Mouse (Mus musculus): ENCODE data around the gene Umodl1. TPM values are rescaled to one million over a fixed set of nuclear protein-coding genes. Genes with fewer than 3 reads are reported as not detected.

The Umodl1 gene
- total RNA-seq (2015; ENCODE audit: low replicate concordance) (not detected in 2 replicates), total RNA-seq (2017; ENCODE audit: low replicate concordance) (not detected in 2 replicates)

DNA sequence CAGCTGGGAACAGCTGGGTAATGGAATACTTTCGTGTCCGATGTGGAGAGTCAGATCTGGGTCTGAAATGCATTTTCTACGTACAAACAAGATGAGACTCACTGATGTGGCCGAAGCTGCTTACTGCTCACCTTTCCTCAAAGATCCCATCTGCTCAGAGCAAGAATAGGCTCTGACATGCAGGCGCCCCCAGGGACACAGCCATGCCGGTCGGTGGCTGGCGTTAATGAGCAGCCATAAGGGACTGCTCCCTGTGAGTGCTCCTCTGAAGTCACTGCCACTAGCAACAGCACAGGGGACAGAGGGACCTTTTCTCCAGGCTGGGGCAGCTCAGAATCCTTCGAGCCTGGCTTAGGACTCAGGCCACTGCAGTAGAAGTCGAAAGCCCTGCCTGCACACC is at the start of gene Umodl1:
Gene Umodl1, plus strand, starts transcription at position 301 of the 400 bp plus-strand sequence.
- ATAC-seq (replicated peaks; ENCODE audit: low FRiP score, poor library complexity, severe bottlenecking) = no peak

DNA sequence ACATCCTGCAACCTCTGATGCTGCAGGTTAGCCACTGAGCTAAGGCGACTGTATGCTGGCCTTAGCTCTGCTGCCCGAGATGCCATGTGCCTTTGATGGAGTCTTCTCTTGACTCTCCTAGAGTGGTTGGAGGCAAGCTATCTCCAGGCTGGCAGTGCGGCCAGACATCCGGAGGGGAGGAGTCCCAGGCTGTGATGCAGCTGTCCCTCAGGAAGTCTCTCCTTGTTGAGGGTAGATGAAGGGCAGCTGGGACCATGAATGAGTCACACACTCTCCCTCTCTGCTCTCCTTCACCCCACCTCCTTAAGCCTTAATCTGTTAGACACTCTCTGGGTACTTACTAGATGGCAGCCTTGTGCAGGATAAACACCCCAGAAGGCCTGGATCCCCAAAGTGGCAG is 46.9 kb upstream of the Umodl1 start:
- ATAC-seq (replicated peaks; ENCODE audit: low FRiP score, poor library complexity, severe bottlenecking) = no peak

DNA sequence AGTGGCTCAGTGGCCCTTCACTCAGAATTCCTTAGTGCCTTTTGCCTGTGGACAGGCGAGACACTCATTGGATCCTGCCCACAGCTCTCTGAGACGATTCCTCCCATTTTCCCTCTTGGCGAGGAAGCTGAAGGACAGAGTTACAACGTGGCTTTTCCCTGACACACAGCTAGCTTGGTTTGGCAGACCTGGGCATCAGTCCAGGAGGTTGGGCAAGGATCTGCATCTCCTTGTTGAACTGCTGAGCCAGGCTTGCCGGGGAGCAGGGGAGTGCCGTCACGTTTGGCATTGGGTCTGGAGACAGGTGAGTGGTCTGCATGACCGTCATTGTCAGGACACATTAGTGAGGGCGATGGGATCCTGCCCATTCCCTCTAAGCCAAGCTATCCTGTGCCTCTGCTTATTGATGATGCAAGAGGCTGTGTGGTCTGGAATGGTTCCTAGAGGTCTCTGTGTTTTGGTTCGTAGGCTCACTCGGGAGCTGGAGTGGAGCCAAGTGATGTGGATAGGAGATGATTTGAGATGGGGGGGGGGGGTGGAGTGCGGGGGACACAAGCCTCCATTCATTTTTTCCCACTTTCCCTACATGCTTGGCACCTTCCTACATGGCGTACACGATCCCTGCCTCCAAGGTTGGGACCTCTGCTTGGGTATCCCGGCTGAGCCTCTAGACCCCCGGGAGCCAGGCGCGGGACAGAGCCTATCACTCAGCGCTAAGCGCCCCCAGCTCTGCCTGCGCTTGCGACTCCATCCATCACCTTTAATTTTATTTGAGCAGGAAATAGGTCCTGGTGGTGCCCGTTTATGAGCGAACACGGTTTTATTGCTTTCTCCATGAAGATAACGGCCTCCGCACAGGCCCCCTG is 43.3 kb upstream of the Umodl1 start:
- no peak for ATAC-seq (replicated peaks; ENCODE audit: low FRiP score, poor library complexity, severe bottlenecking)

DNA sequence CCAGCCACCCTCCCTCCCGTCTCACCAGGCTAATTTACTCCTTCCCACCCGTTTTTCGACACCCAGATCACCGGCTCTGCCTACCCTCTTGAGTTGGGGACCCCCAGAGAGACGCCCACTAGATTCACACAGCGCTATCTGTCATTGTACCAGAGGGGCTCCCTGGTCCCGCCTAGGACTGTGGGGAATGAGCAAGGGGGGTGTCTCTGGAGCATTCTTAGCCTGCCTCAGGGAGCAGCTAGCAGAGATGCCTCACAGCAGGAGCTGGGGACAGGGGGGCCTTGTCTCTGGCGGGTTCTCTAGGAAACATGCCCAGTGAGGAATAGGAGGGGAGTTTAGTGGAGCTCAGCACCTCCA is 42.7 kb upstream of the Umodl1 start:
- ATAC-seq (replicated peaks; ENCODE audit: low FRiP score, poor library complexity, severe bottlenecking) = no peak

DNA sequence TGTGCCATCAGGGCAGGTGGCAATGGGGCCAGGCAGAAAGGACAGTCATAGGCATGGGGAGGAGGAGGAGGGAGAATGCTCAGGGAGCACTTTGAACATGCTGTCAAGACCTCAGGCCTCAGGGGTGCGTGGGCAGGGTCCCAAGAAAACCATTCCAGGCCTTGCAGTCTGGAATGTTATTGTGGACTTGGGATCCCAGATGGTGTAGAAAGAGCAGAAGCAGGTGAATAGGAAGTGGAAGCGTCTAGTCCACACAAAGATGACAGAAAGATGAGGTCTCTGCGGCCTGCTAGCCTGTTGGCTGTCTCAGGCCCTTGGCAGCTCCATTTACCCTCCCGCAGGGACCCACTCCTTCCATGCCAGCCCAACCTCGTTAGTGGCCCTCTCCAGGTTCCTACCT is 41.9 kb upstream of the Umodl1 start:
- no peak for ATAC-seq (replicated peaks; ENCODE audit: low FRiP score, poor library complexity, severe bottlenecking)

DNA sequence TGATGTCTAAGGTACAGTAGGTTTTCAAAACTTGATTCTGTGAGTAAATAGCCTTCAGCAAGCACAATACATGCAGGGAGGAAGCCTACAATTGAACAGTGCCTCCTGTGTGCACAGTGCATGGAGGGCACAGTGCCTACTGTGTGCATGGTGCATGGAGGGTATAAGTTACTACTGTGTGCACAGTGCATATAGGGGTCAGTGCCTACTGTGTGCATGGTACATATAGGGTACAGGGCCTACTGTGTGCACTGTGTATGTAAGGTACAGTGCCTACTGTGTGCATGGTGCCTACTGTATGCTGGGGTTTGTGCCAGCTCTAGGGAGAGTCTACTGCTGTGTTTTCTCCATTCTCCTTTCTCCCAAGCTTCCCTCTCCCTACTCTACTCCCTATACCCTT is 40.2 kb upstream of the Umodl1 start:
- ATAC-seq (replicated peaks; ENCODE audit: low FRiP score, poor library complexity, severe bottlenecking) = no peak

DNA sequence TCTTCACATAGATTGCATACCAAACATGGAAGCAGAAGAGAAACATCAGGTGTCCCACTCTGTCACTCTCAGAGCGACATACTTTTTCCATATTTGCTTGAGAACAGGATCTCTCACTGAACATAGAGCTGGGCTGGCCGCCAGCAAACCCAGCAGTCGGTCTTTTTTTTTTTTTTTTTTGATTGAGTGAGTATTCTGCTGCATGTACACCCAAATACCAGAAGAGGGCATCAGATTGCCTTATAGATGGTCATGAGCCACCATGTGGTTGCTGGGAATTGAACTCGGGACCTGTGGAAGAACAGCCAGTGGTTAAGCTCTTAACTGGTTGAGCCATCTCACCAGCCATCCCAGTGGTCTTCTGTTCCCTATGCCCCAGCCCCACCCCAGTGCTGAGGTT is 30.9 kb upstream of the Umodl1 start:
- ATAC-seq (replicated peaks; ENCODE audit: low FRiP score, poor library complexity, severe bottlenecking) = no peak

DNA sequence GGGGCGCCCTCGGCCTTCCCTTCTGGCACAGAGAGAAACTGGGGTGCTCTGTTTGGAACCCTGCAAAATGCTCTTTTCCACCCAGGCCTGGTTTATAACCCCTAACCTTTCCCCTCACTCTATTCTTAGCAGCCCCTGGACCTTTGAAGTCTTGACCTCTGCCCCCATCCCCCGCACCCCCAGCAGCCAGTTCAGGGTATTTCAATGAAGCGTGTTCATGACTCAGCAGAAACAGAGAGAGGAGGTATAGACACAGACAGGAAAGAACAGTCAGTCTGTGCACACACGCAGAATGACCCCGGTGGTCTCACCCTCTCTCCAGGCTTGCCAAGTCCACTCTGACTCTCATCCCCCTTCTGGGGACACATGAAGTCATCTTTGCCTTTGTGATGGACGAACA is 23.6 kb upstream of the Umodl1 start:
- no peak for ATAC-seq (replicated peaks; ENCODE audit: low FRiP score, poor library complexity, severe bottlenecking)

DNA sequence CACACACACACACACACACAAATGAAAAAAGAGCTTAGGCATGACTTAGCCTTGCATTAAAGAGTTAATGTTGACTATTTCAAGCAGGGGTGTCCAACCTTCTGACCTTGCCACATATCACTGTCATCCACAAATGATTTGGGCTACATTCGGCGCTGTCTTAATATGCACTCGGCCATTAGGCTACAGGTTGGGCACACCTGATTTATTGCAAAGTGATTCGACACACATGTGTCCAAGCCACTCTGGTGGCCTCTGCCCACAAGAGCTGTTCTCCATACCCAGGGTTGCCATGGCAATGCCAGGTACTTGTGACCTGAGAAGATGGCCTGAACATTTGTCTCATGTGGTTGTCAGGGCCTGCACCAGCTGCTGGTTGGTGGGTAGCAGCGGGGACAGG is 21.6 kb upstream of the Umodl1 start:
- no peak for ATAC-seq (replicated peaks; ENCODE audit: low FRiP score, poor library complexity, severe bottlenecking)

DNA sequence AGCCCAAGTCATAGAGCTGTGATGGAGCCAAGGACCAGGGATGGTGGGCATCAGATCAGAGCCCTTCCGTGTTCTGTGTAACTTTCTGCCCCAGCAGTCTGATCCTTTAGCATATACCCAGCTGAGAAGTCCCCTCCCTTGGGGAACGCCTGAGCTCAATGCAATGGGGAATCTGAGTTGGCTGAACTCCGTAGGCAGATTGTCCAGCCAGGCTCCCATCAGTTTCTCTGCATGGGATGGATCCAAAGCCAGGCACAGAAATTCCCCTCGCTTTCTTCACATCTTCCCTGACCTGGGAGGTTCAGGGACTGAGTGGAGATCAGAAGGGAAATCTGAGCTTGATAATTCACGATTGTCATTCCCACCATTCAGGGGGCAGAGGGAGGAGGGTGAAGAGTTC is 19.1 kb upstream of the Umodl1 start:
- ATAC-seq (replicated peaks; ENCODE audit: low FRiP score, poor library complexity, severe bottlenecking) = no peak

DNA sequence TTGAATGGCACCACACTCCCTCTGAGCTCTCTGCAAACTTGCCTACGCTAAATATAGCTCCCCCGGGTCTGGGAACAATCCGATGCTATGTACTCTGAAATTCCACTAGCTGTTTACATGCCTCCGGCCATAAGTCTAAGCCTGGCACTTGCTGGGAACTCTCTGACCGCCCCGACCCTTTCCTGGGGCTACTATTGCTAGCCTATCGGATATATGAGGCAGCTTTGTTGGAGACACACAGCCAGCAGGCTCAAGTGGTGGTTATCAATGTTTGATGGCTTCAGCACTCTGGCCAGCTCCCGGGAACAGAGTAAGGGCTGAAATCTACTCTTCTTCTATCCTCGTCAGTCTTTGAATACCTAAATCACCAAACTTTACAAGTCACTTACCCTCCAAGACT is 15.9 kb upstream of the Umodl1 start:
- ATAC-seq (replicated peaks; ENCODE audit: low FRiP score, poor library complexity, severe bottlenecking) = no peak

DNA sequence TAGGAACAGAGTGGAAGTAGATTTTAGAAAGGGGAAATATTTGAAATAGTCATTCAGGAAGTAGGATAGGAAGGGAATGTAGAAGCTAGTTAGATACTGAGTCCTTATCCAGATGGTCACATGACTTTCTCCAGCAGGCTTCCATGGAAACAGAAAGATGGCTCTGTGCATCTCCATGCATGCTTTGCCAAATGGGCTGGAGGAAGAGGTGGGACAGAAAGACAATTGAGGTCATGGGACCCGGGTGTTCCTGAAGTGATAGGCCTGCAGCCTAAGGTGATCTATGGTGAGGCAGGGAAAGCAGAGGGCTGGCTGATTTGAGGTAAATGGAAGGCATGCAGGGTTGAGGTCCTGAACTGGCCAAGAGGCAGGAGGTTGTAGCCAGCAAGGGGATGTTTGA is 6.1 kb upstream of the Umodl1 start:
- ATAC-seq (replicated peaks; ENCODE audit: low FRiP score, poor library complexity, severe bottlenecking) = no peak

DNA sequence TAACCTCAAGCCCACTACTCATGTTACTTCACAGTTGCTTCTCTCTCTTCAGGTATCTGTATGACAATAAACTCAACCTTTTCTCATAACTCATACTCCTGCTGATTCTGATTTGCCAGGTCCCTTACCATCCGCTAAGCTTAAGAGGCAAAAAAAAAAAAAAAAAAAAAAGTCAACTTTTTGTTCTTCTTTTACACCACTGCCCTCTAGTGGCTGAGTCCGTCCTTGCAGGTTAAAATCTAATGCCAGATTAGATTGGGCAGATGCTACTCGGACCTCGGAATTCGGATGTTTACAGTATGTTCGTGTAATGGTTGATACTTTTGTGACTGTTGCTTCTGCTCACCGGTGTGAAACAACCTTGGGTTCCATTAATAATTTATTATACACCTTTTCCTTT is 3.7 kb upstream of the Umodl1 start:
- no peak for ATAC-seq (replicated peaks; ENCODE audit: low FRiP score, poor library complexity, severe bottlenecking)

DNA sequence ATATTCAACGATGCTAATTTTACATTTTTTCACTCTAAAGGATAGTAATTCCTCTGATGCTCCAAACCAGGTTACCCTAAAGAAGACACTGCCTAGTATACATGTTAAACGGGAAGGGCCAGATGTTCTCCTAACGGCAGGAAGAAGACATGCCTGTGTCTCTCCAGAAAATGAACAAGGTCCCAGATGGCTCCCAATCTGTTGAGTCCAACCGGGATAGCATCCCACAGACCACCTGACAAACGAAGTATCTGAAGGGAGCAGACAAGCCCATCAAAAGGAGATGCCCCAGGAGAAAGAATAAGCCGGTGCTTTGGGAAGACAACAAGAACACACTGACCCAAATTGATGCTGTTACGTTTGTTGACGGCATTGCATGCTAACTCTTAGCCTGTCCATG is 2.8 kb upstream of the Umodl1 start:
- no peak for ATAC-seq (replicated peaks; ENCODE audit: low FRiP score, poor library complexity, severe bottlenecking)

DNA sequence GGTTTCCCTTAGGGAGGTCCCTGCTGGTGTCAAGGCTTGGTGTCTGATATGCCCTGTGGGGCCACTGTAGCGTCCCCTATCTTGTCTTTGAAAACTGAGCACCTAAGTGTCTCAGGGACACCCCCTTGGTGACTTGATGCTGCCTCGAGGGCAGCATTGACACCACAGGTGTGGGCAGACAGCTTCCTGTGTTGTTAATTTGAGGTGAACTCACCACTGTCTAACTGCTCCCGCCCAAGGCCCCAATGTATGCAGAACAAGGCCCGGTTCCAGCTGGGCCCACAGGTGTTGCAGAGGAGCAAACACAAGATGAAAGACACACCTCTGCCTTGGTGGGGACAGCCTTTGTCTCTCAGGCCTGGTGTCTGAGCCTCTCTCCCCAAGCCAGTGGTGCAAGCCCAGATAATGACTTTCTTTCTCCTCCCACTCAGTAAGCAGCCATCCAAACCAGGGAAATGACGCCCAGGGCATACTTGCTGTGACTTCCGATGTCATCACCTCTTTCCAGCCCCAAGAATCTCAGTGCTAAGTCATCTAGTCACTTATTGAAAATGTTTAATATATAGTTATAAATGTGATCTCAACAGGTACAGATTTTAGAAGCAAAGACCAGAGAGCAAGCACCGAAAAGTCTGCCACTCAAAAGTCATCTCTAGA is 7.6 kb downstream of the Umodl1 start:
- no peak for ATAC-seq (replicated peaks; ENCODE audit: low FRiP score, poor library complexity, severe bottlenecking)

DNA sequence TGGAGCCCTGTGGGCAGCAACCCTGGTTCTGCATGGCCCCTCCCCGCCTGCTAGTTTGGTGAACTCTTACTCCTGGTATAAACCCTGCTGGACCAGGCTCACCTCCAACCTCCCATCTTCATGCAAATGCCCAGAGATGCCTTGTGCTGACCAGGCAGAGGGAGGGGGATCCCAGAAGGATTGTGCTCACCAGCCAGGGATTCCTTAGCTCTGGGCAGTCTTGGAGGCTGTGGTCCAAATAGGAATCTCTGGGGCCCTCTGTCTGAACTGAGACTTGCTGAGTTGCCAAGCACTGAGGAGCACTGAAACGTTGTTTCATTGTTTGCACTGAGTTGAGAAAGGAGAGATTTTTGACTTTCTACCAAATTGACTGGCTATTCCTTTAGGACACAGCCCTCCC is 8.4 kb downstream of the Umodl1 start:
- ATAC-seq (replicated peaks; ENCODE audit: low FRiP score, poor library complexity, severe bottlenecking) = no peak

DNA sequence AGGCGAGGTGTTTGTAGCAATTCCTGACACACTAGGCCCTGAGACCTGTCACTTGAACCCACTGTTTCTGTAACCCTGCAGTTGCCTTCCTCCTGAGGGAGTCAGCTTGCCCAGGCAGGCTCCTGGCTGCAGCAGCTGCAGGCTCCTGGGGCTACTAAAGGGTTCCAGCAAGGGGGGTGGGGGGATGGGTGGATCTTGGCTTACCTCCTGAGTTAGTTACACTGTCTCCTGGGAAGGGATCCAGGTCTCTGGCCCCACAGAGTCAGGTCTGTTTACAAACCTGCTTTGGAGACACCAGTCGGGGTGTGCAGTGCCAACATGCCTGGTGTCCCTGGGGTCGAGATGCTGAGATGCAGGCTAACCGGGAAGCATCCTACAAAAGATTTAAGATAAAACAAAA is 15.5 kb downstream of the Umodl1 start:
- no peak for ATAC-seq (replicated peaks; ENCODE audit: low FRiP score, poor library complexity, severe bottlenecking)

DNA sequence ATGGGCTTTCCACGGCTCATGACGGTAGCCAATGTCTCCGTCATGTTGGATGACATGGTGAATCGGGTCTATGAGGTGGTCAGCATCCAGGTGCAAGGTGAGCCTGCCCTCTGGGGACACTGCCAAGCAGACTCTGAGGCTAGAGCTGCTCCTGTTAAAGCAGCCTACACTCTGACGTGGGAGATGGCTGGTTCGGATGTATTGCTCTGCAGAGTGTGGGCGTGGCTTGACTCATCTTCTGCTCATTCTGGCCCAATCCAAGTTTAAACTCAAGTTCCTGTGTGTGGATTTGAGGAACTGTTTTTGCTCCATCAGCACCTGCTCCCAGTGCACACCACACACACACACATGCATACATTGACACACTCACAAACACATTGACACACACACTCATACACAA is 17.4 kb downstream of the Umodl1 start:
- ATAC-seq (replicated peaks; ENCODE audit: low FRiP score, poor library complexity, severe bottlenecking) = no peak

DNA sequence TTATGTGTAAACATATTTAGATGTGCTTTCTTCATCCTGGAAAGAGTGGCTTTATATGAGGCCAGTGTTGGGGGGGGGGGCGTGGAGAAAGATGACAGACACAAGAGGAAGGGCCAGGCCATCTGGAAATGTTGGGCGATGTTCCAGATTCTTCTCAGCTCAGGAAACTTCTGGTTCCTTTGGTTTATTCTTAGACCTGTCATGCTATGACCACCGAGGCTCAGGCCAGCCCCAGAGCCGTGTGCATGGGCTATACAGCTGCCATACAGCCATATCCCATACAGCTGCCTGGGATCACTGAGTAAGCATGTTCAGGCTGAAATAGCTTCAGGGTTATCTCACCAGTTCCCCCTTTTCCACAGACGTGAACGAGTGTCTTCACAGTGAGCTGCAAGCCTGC is 18.9 kb downstream of the Umodl1 start:
- no peak for ATAC-seq (replicated peaks; ENCODE audit: low FRiP score, poor library complexity, severe bottlenecking)

DNA sequence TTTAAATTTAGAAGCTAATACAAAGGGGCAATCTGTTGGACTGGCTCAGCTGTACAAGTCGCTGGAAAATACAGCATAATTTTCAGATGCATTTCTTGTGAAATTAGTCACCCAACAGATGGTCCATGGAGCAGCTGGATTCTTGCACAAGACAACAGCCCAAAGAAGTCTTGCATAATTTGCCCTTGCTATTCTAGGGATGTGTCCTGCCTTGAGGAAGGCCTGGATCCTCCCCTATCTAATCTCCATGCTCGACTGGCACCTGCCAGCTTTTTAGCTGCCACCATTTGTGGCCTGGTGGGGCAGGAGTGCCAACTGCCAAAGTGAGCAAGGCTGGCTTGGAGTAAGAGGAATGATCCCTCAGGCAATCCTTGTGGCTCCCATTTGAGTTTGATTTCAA is 22.9 kb downstream of the Umodl1 start:
- ATAC-seq (replicated peaks; ENCODE audit: low FRiP score, poor library complexity, severe bottlenecking) = no peak

DNA sequence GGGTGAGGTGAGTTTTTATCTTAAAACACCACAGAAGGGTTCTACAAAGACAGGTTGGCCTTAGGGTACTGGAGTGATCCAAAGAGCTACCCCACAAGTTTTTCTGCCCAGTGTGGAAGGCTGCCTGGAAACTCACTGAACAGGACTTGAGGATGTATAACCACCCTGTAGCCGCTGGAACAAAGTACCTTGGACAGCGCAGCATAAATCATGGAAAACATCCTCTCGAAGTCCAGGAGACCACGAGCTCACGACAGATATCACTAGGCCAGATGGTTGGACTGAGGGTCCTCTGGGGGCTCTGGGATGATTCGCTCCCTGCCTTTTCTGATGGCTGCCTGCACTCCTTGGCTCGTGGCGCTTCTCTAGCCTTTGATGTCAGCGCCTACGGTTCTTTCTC is 24.1 kb downstream of the Umodl1 start:
- no peak for ATAC-seq (replicated peaks; ENCODE audit: low FRiP score, poor library complexity, severe bottlenecking)

DNA sequence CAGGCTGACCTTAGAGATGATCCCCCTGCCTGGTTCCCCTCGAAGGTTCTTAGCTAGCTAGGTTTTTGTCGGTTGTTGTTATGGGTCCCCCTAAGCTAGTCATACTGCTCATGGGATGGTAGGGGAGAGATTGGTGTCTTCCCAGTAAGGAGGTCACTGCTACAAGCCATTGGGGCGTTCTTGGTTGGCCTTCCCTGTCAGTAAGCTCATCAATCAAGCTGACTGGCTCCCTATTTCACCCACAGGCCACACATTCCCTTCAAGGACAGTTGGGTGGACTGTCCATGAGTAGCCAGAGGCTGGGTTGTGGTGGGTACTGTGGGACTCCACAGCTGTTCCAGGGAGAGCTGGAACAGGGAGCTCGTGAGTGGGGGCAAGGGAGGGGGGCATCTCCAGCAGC is 29.1 kb downstream of the Umodl1 start:
- ATAC-seq (replicated peaks; ENCODE audit: low FRiP score, poor library complexity, severe bottlenecking) = no peak
